ENCODE assay signal across 8 mouse cellular contexts in genomic region chr1:65186287-65187073, GRCm38 (mm10). TPM values are rescaled to one million over a fixed set of nuclear protein-coding genes. Genes with fewer than 3 reads are reported as not detected.
DNase-seq lines count a peak whose midpoint lies in the region; ATAC-seq and TF ChIP-seq lines count a peak whose summit lies in the region.

Idh1 (minus strand) TSS chr1:65186500.
Pikfyve (plus strand) TSS chr1:65186683.

- H3K27me3 ChIP-seq in forebrain, embryonic 16.5 days (replicated peaks; ENCODE audit: control insufficient read depth, insufficient read depth, low read length): no peaks in the 10 kb centered on the region
- no peaks in the 10 kb centered on the region for H3K27me3 ChIP-seq in lung, embryonic 15.5 days

- H3K4me2 ChIP-seq in forebrain, embryonic 16.5 days (ENCODE audit: low read length): peak within 1 kb of the TSS; percentile 91
- peak within 1 kb of the TSS; percentile 63 for H3K4me2 ChIP-seq in lung, embryonic 15.5 days

- peak; percentile 98 for DNase-seq in ES-E14 (ENCODE audit: low read depth, low spot score)
- DNase-seq in cerebellum, adult 11-12 months: peak; percentile 97
- peak; percentile 99 for DNase-seq in heart, postnatal 4 days
- DNase-seq in layer of hippocampus, adult 8-10 months (ENCODE audit: low spot score in 2 of 2): peak; percentile 96
- peak; percentile 93 for DNase-seq in ovary, adult 18-20 months (ENCODE audit: low spot score)
- peak; percentile 97 for DNase-seq in thymus, postnatal 0 days (ENCODE audit: low spot score)

- in situ Hi-C loops in ES-E14 (cut with MboI; ENCODE audit: low sequenced_read_pairs in 2 of 2, unreplicated experiment in 2 of 2): no loop called here

- peak within 1 kb of the TSS; percentile 57; the same call in 1 of the 2 replicates for H3K27ac ChIP-seq in ES-E14 (ENCODE audit: insufficient read depth, low read depth, low read length, poor library complexity, severe bottlenecking)
- peak within 1 kb of the TSS; percentile 88 for H3K27ac ChIP-seq in forebrain, embryonic 16.5 days (ENCODE audit: low read length)
- peak within 1 kb of the TSS; percentile 78 for H3K27ac ChIP-seq in lung, embryonic 15.5 days

- H3K4me3 ChIP-seq in ES-E14 (ENCODE audit: insufficient read depth in 1 of 2, low read depth in 1 of 2, low read length in 2 of 2, poor library complexity in 1 of 2, severe bottlenecking in 1 of 2): peak within 1 kb of the TSS; percentile 84 to 89
- H3K4me3 ChIP-seq in forebrain, embryonic 16.5 days (replicated peaks; ENCODE audit: low read length): peak within 1 kb of the TSS; percentile 91
- peak within 1 kb of the TSS; percentile 86 for H3K4me3 ChIP-seq in lung, embryonic 15.5 days

- H3K9ac ChIP-seq in ES-E14 (ENCODE audit: insufficient read depth, low read depth, low read length, poor library complexity, severe bottlenecking): peak within 1 kb of the TSS; percentile 95
- H3K9ac ChIP-seq in forebrain, embryonic 16.5 days (replicated peaks; ENCODE audit: low read depth, low read length): peak within 1 kb of the TSS; percentile 91
- peak within 1 kb of the TSS; percentile 75 for H3K9ac ChIP-seq in lung, embryonic 15.5 days

- peak; percentile 99 for ATAC-seq in forebrain, embryonic 16.5 days
- peak; percentile 100 for ATAC-seq in lung, embryonic 15.5 days (ENCODE audit: borderline replicate concordance, extremely low read depth, low FRiP score, low TSS enrichment)

- H3K9me3 ChIP-seq in ES-E14 (ENCODE audit: control insufficient read depth, insufficient read depth, low read depth, low read length): no peaks in the 10 kb centered on the region
- H3K9me3 ChIP-seq in forebrain, embryonic 16.5 days (ENCODE audit: control insufficient read depth, low read length): no peaks in the 10 kb centered on the region
- H3K9me3 ChIP-seq in lung, embryonic 15.5 days: no peaks in the 10 kb centered on the region

- WGBS in forebrain, embryonic 16.5 days: under 1% methylated on average over 67 of the region's 71 CpGs
- WGBS in lung, embryonic 15.5 days: under 1% methylated on average over 71 of the region's 71 CpGs

- H3K4me1 ChIP-seq in ES-E14 (ENCODE audit: control insufficient read depth in 2 of 2, insufficient read depth in 2 of 2, low read length in 2 of 2, poor library complexity in 1 of 2): peaks cover 4 to 6% of the 10 kb centered on the region in 2 experiments; a peak in 2 of 4 replicates
- H3K4me1 ChIP-seq in forebrain, embryonic 16.5 days (replicated peaks; ENCODE audit: control insufficient read depth, insufficient read depth, low read length): peaks cover 14% of the 10 kb centered on the region
- no peaks in the 10 kb centered on the region for H3K4me1 ChIP-seq in lung, embryonic 15.5 days

- no peaks in the 10 kb centered on the region for H3K36me3 ChIP-seq in ES-E14 (ENCODE audit: control insufficient read depth, insufficient read depth, low read length, poor library complexity, severe bottlenecking)
- no peaks in the 10 kb centered on the region for H3K36me3 ChIP-seq in forebrain, embryonic 16.5 days (ENCODE audit: control insufficient read depth, insufficient read depth)
- no peaks in the 10 kb centered on the region; the same call in 1 of the 2 replicates for H3K36me3 ChIP-seq in lung, embryonic 15.5 days

TF ChIP-seq in ES-E14, 5 proteins besides CTCF, POLR2A, EP300 and RAD21:
- no peak for TF ChIP-seq ZNF384 (IDR thresholded peaks at IDR 0.05; ENCODE audit: low read depth, low read length)
- TF ChIP-seq CHD2 (IDR thresholded peaks at IDR 0.05; ENCODE audit: low read depth, low read length): peak; percentile 66; the same call in 1 of the 2 replicates
- peak; percentile 81; the same call in 1 of the 2 replicates for TF ChIP-seq MAFK (IDR thresholded peaks at IDR 0.05; ENCODE audit: insufficient read depth, low read depth, low read length)
- TF ChIP-seq HCFC1 (IDR thresholded peaks at IDR 0.05; ENCODE audit: borderline replicate concordance, insufficient read depth, low read length): peak; percentile 66; the same call in 1 of the 2 replicates
- no peak for TF ChIP-seq ZC3H11A (IDR thresholded peaks at IDR 0.05; ENCODE audit: borderline replicate concordance, low read depth, low read length)
TF ChIP-seq in ES-E14: peak in this region for 3.

RNA-seq across cellular contexts. Expression of gene Idh1, which starts in this region (rescaled TPM):
- 25.0 and 51.1 TPM in 2 replicates for total RNA-seq in ES-E14 (2012; rRNA removed)
- 496 and 516 TPM in 2 replicates for polyA plus RNA-seq in forebrain, embryonic 16.5 days (2015; fragmentation: Nextera tagmentation; extraction: Ambion mirVana)
- total RNA-seq in heart, postnatal 4 days (2021): 10 to 100 TPM; 41.2 to 43.5 TPM
- 10 to 100 TPM; 46.0 to 56.9 (median 53.5) TPM for total RNA-seq in layer of hippocampus, adult 8-10 months (2022)
- polyA plus RNA-seq in lung, embryonic 15.5 days (2015; fragmentation: Nextera tagmentation; extraction: Ambion mirVana): 115 and 119 TPM in 2 replicates
- 55.7 and 57.0 TPM in 2 replicates for polyA plus RNA-seq in thymus, postnatal 0 days (2015; fragmentation: Nextera tagmentation; extraction: Ambion mirVana)

RNA-seq across cellular contexts. Expression of gene Pikfyve, which starts in this region (rescaled TPM):
- total RNA-seq in ES-E14 (2012; rRNA removed): 29.1 and 30.4 TPM in 2 replicates
- polyA plus RNA-seq in forebrain, embryonic 16.5 days (2015; fragmentation: Nextera tagmentation; extraction: Ambion mirVana): 12.2 and 16.5 TPM in 2 replicates
- total RNA-seq in heart, postnatal 4 days (2021): 10 to 100 TPM; 17.2 to 18.1 TPM
- total RNA-seq in layer of hippocampus, adult 8-10 months (2022): 10 to 100 TPM; 44.0 to 49.6 (median 48.1) TPM
- 8.7 and 8.9 TPM in 2 replicates for polyA plus RNA-seq in lung, embryonic 15.5 days (2015; fragmentation: Nextera tagmentation; extraction: Ambion mirVana)
- 9.1 and 12.9 TPM in 2 replicates for polyA plus RNA-seq in thymus, postnatal 0 days (2015; fragmentation: Nextera tagmentation; extraction: Ambion mirVana)

Comparison
In these comparisons a context has a peak if more than half of its experiments do, and no peak if none do; other contexts are left out.
1. Peak in every context shown above with its lines: DNase-seq, ATAC-seq, H3K4me3 ChIP-seq and H3K27ac ChIP-seq.